Comparison of ENCODE assay signal across 18 mouse cellular contexts in the genomic region with DNA sequence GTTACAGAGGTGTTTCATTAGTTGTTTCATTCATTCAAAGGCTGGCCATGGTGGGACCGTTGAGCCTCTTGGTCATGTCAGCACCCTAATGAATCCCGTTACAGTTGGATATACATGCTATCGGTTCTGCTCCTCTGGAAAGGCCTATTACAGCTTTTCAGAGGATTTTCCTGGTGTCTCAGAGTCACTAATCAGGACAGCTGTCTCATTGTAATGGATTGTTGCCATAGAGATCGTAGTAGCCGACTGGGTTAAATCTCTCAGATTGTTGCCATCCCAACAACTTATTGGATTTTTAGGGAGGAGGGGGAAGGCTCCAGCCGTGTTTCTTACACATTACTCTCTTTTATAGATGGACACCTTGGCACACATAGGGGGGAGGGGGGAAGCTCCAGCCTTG. TPM values are rescaled to one million over a fixed set of nuclear protein-coding genes. Genes with fewer than 3 reads are reported as not detected.
DNase-seq lines count a peak whose midpoint lies in the region; ATAC-seq lines count a peak whose summit lies in the region.
"Had no signal": no experiment of that assay in that cellular context is flagged by ENCODE, and none has a peak within 500 bp of the region (broad histone marks: within the 10 kb centered on the region; RNA-seq: fewer than 3 reads in every experiment).

No protein-coding gene starts in this region.

- peak; percentile 37 for DNase-seq in forebrain, embryonic 14.5 days (ENCODE audit: low spot score)
- DNase-seq in midbrain, embryonic 11.5 days (ENCODE audit: low spot score, missing footprints) = no peak
- no peak for DNase-seq in midbrain, embryonic 10.5 days (ENCODE audit: low spot score)
- DNase-seq in R1 (ENCODE audit: low read depth, low spot score) = peak; percentile 50
- DNase-seq in retina, embryonic 14.5 days (ENCODE audit: low spot score) = peak; percentile 25
- no peak for DNase-seq in adrenal gland, adult 2 months
- DNase-seq in spleen, adult 18-20 months = no peak
- DNase-seq: adrenal gland, postnatal 10 days; cerebellum, adult 11-12 months; cerebellum, adult 9-10 months; cerebellum, postnatal 25 days; gastrocnemius, postnatal 14 days had no signal

- H3K36me3 ChIP-seq in forebrain, embryonic 14.5 days (ENCODE audit: control insufficient read depth, insufficient read depth, low read length) = no peaks in the 10 kb centered on the region
- H3K36me3 ChIP-seq in forebrain, embryonic 12.5 days (replicated peaks) = no peaks in the 10 kb centered on the region
- no peaks in the 10 kb centered on the region for H3K36me3 ChIP-seq in midbrain, embryonic 11.5 days (ENCODE audit: control insufficient read depth, insufficient read depth, low read length)
- H3K36me3 ChIP-seq in midbrain, embryonic 10.5 days = no peaks in the 10 kb centered on the region
- H3K36me3 ChIP-seq: embryonic facial prominence, embryonic 10.5 days; heart, embryonic 12.5 days; intestine, embryonic 15.5 days had no signal

- no peaks in the 10 kb centered on the region for H3K4me1 ChIP-seq in forebrain, embryonic 14.5 days (ENCODE audit: control insufficient read depth, insufficient read depth, low read length)
- peaks cover 7% of the 10 kb centered on the region; the same call in 1 of the 2 replicates for H3K4me1 ChIP-seq in forebrain, embryonic 12.5 days
- H3K4me1 ChIP-seq in midbrain, embryonic 11.5 days (ENCODE audit: control insufficient read depth, insufficient read depth, low read length) = no peaks in the 10 kb centered on the region
- peaks cover 22% of the 10 kb centered on the region for H3K4me1 ChIP-seq in midbrain, embryonic 10.5 days
- H3K4me1 ChIP-seq: intestine, embryonic 15.5 days had no signal

- 53% methylated on average over 6 of the region's 6 CpGs for WGBS in forebrain, embryonic 14.5 days
- 58% methylated on average over 6 of the region's 6 CpGs for WGBS in forebrain, embryonic 12.5 days
- WGBS in midbrain, embryonic 11.5 days = 56% methylated on average over 6 of the region's 6 CpGs
- 73% methylated on average over 6 of the region's 6 CpGs for WGBS in midbrain, embryonic 10.5 days

- no peak overlapping the region for H3K4me3 ChIP-seq in forebrain, embryonic 14.5 days (ENCODE audit: low read depth, low read length)
- no peak overlapping the region for H3K4me3 ChIP-seq in forebrain, embryonic 12.5 days (replicated peaks)
- H3K4me3 ChIP-seq in midbrain, embryonic 11.5 days (ENCODE audit: low read depth, low read length) = no peak overlapping the region
- no peak overlapping the region for H3K4me3 ChIP-seq in midbrain, embryonic 10.5 days
- H3K4me3 ChIP-seq: embryonic facial prominence, embryonic 10.5 days; heart, embryonic 12.5 days; intestine, embryonic 15.5 days had no signal

- no peaks in the 10 kb centered on the region for H3K27me3 ChIP-seq in forebrain, embryonic 14.5 days (replicated peaks; ENCODE audit: control insufficient read depth, insufficient read depth, low read length)
- no peaks in the 10 kb centered on the region for H3K27me3 ChIP-seq in forebrain, embryonic 12.5 days
- no peaks in the 10 kb centered on the region for H3K27me3 ChIP-seq in midbrain, embryonic 11.5 days (ENCODE audit: control insufficient read depth, insufficient read depth, low read length)
- H3K27me3 ChIP-seq in midbrain, embryonic 10.5 days (ENCODE audit: low read depth, poor library complexity, severe bottlenecking) = no peaks in the 10 kb centered on the region
- H3K27me3 ChIP-seq: heart, embryonic 12.5 days; intestine, embryonic 15.5 days; Patski had no signal

- H3K27ac ChIP-seq in forebrain, embryonic 14.5 days (ENCODE audit: low read depth, low read length) = no peak overlapping the region
- H3K27ac ChIP-seq in forebrain, embryonic 12.5 days = no peak overlapping the region
- H3K27ac ChIP-seq in midbrain, embryonic 11.5 days (ENCODE audit: low read depth, low read length) = no peak overlapping the region
- no peak overlapping the region; the same call in 1 of the 2 replicates for H3K27ac ChIP-seq in midbrain, embryonic 10.5 days (replicated peaks)
- H3K27ac ChIP-seq: embryonic facial prominence, embryonic 10.5 days; intestine, embryonic 15.5 days had no signal

- H3K9ac ChIP-seq in forebrain, embryonic 14.5 days (ENCODE audit: low read length) = no peak overlapping the region
- H3K9ac ChIP-seq in forebrain, embryonic 12.5 days = no peak overlapping the region
- no peak overlapping the region for H3K9ac ChIP-seq in midbrain, embryonic 11.5 days (ENCODE audit: low read length)
- H3K9ac ChIP-seq: heart, embryonic 12.5 days; intestine, embryonic 15.5 days had no signal

- H3K9me3 ChIP-seq in forebrain, embryonic 14.5 days (replicated peaks; ENCODE audit: control insufficient read depth, low read length) = no peaks in the 10 kb centered on the region
- H3K9me3 ChIP-seq in forebrain, embryonic 12.5 days = no peaks in the 10 kb centered on the region
- H3K9me3 ChIP-seq in midbrain, embryonic 11.5 days (ENCODE audit: control insufficient read depth, low read length) = no peaks in the 10 kb centered on the region
- no peaks in the 10 kb centered on the region for H3K9me3 ChIP-seq in midbrain, embryonic 10.5 days (replicated peaks)
- H3K9me3 ChIP-seq: embryonic facial prominence, embryonic 10.5 days; heart, embryonic 12.5 days; intestine, embryonic 15.5 days had no signal

- H3K4me2 ChIP-seq in forebrain, embryonic 14.5 days (ENCODE audit: low read length) = no peak overlapping the region
- no peak overlapping the region for H3K4me2 ChIP-seq in forebrain, embryonic 12.5 days
- no peak overlapping the region for H3K4me2 ChIP-seq in midbrain, embryonic 11.5 days
- H3K4me2 ChIP-seq: heart, embryonic 12.5 days; intestine, embryonic 15.5 days had no signal

- ATAC-seq in forebrain, embryonic 14.5 days = no peak
- no peak for ATAC-seq in forebrain, embryonic 12.5 days (ENCODE audit: low FRiP score)
- ATAC-seq in midbrain, embryonic 11.5 days (ENCODE audit: low FRiP score) = peak; percentile 11; the same call in 1 of the 2 replicates
- ATAC-seq: forebrain, embryonic 16.5 days; intestine, embryonic 15.5 days; Patski had no signal

RNA-seq across cellular contexts. Expression of a gene that starts 37.2 kb away (rescaled TPM):
- 284 and 324 TPM in 2 replicates for polyA plus RNA-seq in forebrain, embryonic 14.5 days (2014; fragmentation: Nextera tagmentation; extraction: Ambion mirVana)
- 297 and 314 TPM in 2 replicates for polyA plus RNA-seq in forebrain, embryonic 12.5 days (2016; fragmentation: Nextera tagmentation; extraction: Ambion mirVana)
- 316 and 343 TPM in 2 replicates for polyA plus RNA-seq in midbrain, embryonic 11.5 days (2014; fragmentation: Nextera tagmentation; extraction: Ambion mirVana)
- 380 and 398 TPM in 2 replicates for polyA plus RNA-seq in midbrain, embryonic 10.5 days (2016; fragmentation: Nextera tagmentation; extraction: Ambion mirVana)
- 100 to 1,000 TPM; 127 to 143 TPM for total RNA-seq in adrenal gland, adult 2 months (2021)
- 21.1 and 27.6 TPM in 2 replicates for polyA plus RNA-seq in adrenal gland, adult 2 months (2012; rRNA removed)

RNA-seq across cellular contexts. Expression of a gene that starts 47.5 kb away (rescaled TPM):
- 145 and 148 TPM in 2 replicates for polyA plus RNA-seq in forebrain, embryonic 14.5 days (2014; fragmentation: Nextera tagmentation; extraction: Ambion mirVana)
- 73.4 and 74.1 TPM in 2 replicates for polyA plus RNA-seq in forebrain, embryonic 12.5 days (2016; fragmentation: Nextera tagmentation; extraction: Ambion mirVana)
- 28.8 and 30.5 TPM in 2 replicates for polyA plus RNA-seq in midbrain, embryonic 11.5 days (2014; fragmentation: Nextera tagmentation; extraction: Ambion mirVana)
- polyA plus RNA-seq in midbrain, embryonic 10.5 days (2016; fragmentation: Nextera tagmentation; extraction: Ambion mirVana) = 27.9 and 30.4 TPM in 2 replicates
- total RNA-seq in adrenal gland, adult 2 months (2021) = 10 to 100 TPM; 10.7 to 22.7 TPM
- polyA plus RNA-seq in adrenal gland, adult 2 months (2012; rRNA removed) = 41.4 and 52.0 TPM in 2 replicates

RNA-seq across cellular contexts. Expression of a gene that starts 50.4 kb away (rescaled TPM):
- 423 and 444 TPM in 2 replicates for polyA plus RNA-seq in forebrain, embryonic 14.5 days (2014; fragmentation: Nextera tagmentation; extraction: Ambion mirVana)
- polyA plus RNA-seq in forebrain, embryonic 12.5 days (2016; fragmentation: Nextera tagmentation; extraction: Ambion mirVana) = 439 and 463 TPM in 2 replicates
- polyA plus RNA-seq in midbrain, embryonic 11.5 days (2014; fragmentation: Nextera tagmentation; extraction: Ambion mirVana) = 518 and 522 TPM in 2 replicates
- polyA plus RNA-seq in midbrain, embryonic 10.5 days (2016; fragmentation: Nextera tagmentation; extraction: Ambion mirVana) = 478 and 483 TPM in 2 replicates
- total RNA-seq in adrenal gland, adult 2 months (2021) = 100 to 1,000 TPM; 140 to 156 TPM
- 8.6 and 10.2 TPM in 2 replicates for polyA plus RNA-seq in adrenal gland, adult 2 months (2012; rRNA removed)

Comparison
In these comparisons a context has a peak if more than half of its experiments do, and no peak if none do; other contexts are left out.
1. DNase-seq: peak in forebrain, embryonic 14.5 days (single experiment), R1 (single experiment) and retina, embryonic 14.5 days (single experiment); none in midbrain, embryonic 11.5 days (single experiment), midbrain, embryonic 10.5 days (single experiment), adrenal gland, adult 2 months (single experiment) and spleen, adult 18-20 months (0 of 2).
2. RNA of a gene that starts 50.4 kb away (polyA plus RNA-seq): 518 to 522 TPM in midbrain, embryonic 11.5 days, 478 to 483 TPM in midbrain, embryonic 10.5 days, 423 to 444 TPM in forebrain, embryonic 14.5 days and 439 to 463 TPM in forebrain, embryonic 12.5 days; 8.6 to 10.2 TPM in adrenal gland, adult 2 months; every median in the first group is over 10 times any median in the second.